Mouse (Mus musculus): ENCODE results near the gene Xpa. TPM values are rescaled to one million over a fixed set of nuclear protein-coding genes. Genes with fewer than 3 reads are reported as not detected.
A peak's percentile ranks its signal among the peaks of the same experiment; 100 is the strongest.
"Not testable (repeated sequence)": the region's sequence is repeated elsewhere in the genome, so short reads cannot be mapped to it uniquely, and the experiment has no call there.

The Xpa gene
- polyA plus RNA-seq, 1 experiment from 2014 or later = 21.0 TPM

- Histone ChIP-seq H3K4me1 (ENCODE audit: control insufficient read depth, insufficient read depth, low read length) (peaks cover 13% of the 10 kb centered on the region), H3K4me2 (ENCODE audit: low read depth, low read length) (peak overlapping the region; percentile 88), H3K4me3 (ENCODE audit: low read depth, low read length) (peak overlapping the region; percentile 80), H3K27ac (replicated peaks; ENCODE audit: low read depth, low read length) (no peak overlapping the region), H3K9me3 (ENCODE audit: control insufficient read depth, low read length) (no peaks in the 10 kb centered on the region), H3K36me3 (ENCODE audit: control insufficient read depth, insufficient read depth, low read length) (no peaks in the 10 kb centered on the region), H3K27me3 (replicated peaks; ENCODE audit: control insufficient read depth, insufficient read depth, low read length) (peaks cover 3% of the 10 kb centered on the region; the same call in 1 of the 2 replicates), H3K9ac (ENCODE audit: low read depth, low read length) (peak overlapping the region; percentile 46; the same call in 1 of the 2 replicates)
- peak; percentile 15; the same call in 1 of the 2 replicates for ATAC-seq (ENCODE audit: low read depth)
- DNase-seq (ENCODE audit: low spot score) = no peak
- 37% methylated on average over 6 of the region's 6 CpGs for WGBS
These were observed 402 bp upstream of the Xpa start for GRCm38 (mm10) chr4:46196513-46196912.

- H3K4me1 ChIP-seq (ENCODE audit: control insufficient read depth, insufficient read depth, low read length) = peaks cover 13% of the 10 kb centered on the region
- H3K9me3 ChIP-seq (ENCODE audit: control insufficient read depth, low read length); ATAC-seq (ENCODE audit: low read depth); H3K27ac ChIP-seq (replicated peaks; ENCODE audit: low read depth, low read length); H3K4me2 ChIP-seq (ENCODE audit: low read depth, low read length); DNase-seq (ENCODE audit: low spot score); H3K27me3 ChIP-seq (replicated peaks; ENCODE audit: control insufficient read depth, insufficient read depth, low read length); H3K4me3 ChIP-seq (ENCODE audit: low read depth, low read length); H3K9ac ChIP-seq (ENCODE audit: low read depth, low read length): not testable (repeated sequence)
- peaks cover 35% of the 10 kb centered on the region for H3K36me3 ChIP-seq (ENCODE audit: control insufficient read depth, insufficient read depth, low read length)
These were observed 4.1 kb downstream of the Xpa start for GRCm38 (mm10) chr4:46192011-46192410.

- Histone ChIP-seq H3K9me3 (ENCODE audit: control insufficient read depth, low read length) (no peaks in the 10 kb centered on the region), H3K36me3 (ENCODE audit: control insufficient read depth, insufficient read depth, low read length) (peaks cover 78% of the 10 kb centered on the region), H3K4me2 (ENCODE audit: low read depth, low read length) (no peak overlapping the region), H3K9ac (ENCODE audit: low read depth, low read length) (no peak overlapping the region), H3K4me1 (ENCODE audit: control insufficient read depth, insufficient read depth, low read length) (no peaks in the 10 kb centered on the region), H3K4me3 (ENCODE audit: low read depth, low read length) (no peak overlapping the region), H3K27ac (replicated peaks; ENCODE audit: low read depth, low read length) (no peak overlapping the region), H3K27me3 (replicated peaks; ENCODE audit: control insufficient read depth, insufficient read depth, low read length) (no peaks in the 10 kb centered on the region)
- DNase-seq (ENCODE audit: low spot score) (no peak), ATAC-seq (ENCODE audit: low read depth) (no peak)
- WGBS = 65% methylated on average over 3 of the region's 3 CpGs
These were observed 9.6 kb downstream of the Xpa start for GRCm38 (mm10) chr4:46186466-46186865.

GRCm38 (mm10) chr4:46185890-46186289, 10.2 kb downstream of the Xpa start:
- peaks cover 79% of the 10 kb centered on the region for H3K36me3 ChIP-seq (ENCODE audit: control insufficient read depth, insufficient read depth, low read length)
- DNase-seq (ENCODE audit: low spot score) (no peak), ATAC-seq (ENCODE audit: low read depth) (no peak)
- 82% methylated on average over 9 of the region's 9 CpGs for WGBS
- H3K27ac ChIP-seq (replicated peaks; ENCODE audit: low read depth, low read length) = no peak overlapping the region
- H3K4me3 ChIP-seq (ENCODE audit: low read depth, low read length) = no peak overlapping the region
- H3K4me2 ChIP-seq (ENCODE audit: low read depth, low read length) = no peak overlapping the region
- no peaks in the 10 kb centered on the region for H3K27me3 ChIP-seq (replicated peaks; ENCODE audit: control insufficient read depth, insufficient read depth, low read length)
- H3K9ac ChIP-seq (ENCODE audit: low read depth, low read length) = no peak overlapping the region
- no peaks in the 10 kb centered on the region for H3K9me3 ChIP-seq (ENCODE audit: control insufficient read depth, low read length)
- no peaks in the 10 kb centered on the region for H3K4me1 ChIP-seq (ENCODE audit: control insufficient read depth, insufficient read depth, low read length)

GRCm38 (mm10) chr4:46185423-46185822, 10.7 kb downstream of the Xpa start:
- H3K9me3 ChIP-seq (ENCODE audit: control insufficient read depth, low read length) = no peaks in the 10 kb centered on the region
- H3K27me3 ChIP-seq (replicated peaks; ENCODE audit: control insufficient read depth, insufficient read depth, low read length) = no peaks in the 10 kb centered on the region
- ATAC-seq (ENCODE audit: low read depth) = 0 out of 2 replicates have a peak, but pooled peaks have one; percentile 41
- peaks cover 77% of the 10 kb centered on the region for H3K36me3 ChIP-seq (ENCODE audit: control insufficient read depth, insufficient read depth, low read length)
- H3K9ac ChIP-seq (ENCODE audit: low read depth, low read length) = no peak overlapping the region
- DNase-seq (ENCODE audit: low spot score) = peak; percentile 30
- H3K27ac ChIP-seq (replicated peaks; ENCODE audit: low read depth, low read length) = no peak overlapping the region
- H3K4me3 ChIP-seq (ENCODE audit: low read depth, low read length) = no peak overlapping the region
- no peak overlapping the region for H3K4me2 ChIP-seq (ENCODE audit: low read depth, low read length)
- 63% methylated on average over 8 of the region's 8 CpGs for WGBS
- H3K4me1 ChIP-seq (ENCODE audit: control insufficient read depth, insufficient read depth, low read length) = no peaks in the 10 kb centered on the region

GRCm38 (mm10) chr4:46182181-46182580, 13.9 kb downstream of the Xpa start:
- Histone ChIP-seq H3K36me3 (ENCODE audit: control insufficient read depth, insufficient read depth, low read length) (peaks cover 77% of the 10 kb centered on the region), H3K27ac (replicated peaks; ENCODE audit: low read depth, low read length) (no peak overlapping the region), H3K27me3 (replicated peaks; ENCODE audit: control insufficient read depth, insufficient read depth, low read length) (no peaks in the 10 kb centered on the region), H3K9ac (ENCODE audit: low read depth, low read length) (no peak overlapping the region), H3K4me2 (ENCODE audit: low read depth, low read length) (no peak overlapping the region), H3K9me3 (ENCODE audit: control insufficient read depth, low read length) (no peaks in the 10 kb centered on the region), H3K4me1 (ENCODE audit: control insufficient read depth, insufficient read depth, low read length) (no peaks in the 10 kb centered on the region), H3K4me3 (ENCODE audit: low read depth, low read length) (no peak overlapping the region)
- no peak for DNase-seq (ENCODE audit: low spot score)
- WGBS = 78% methylated on average over 7 of the region's 7 CpGs
- no peak for ATAC-seq (ENCODE audit: low read depth)

GRCm38 (mm10) chr4:46181168-46181567, 14.9 kb downstream of the Xpa start:
- WGBS = 20% methylated on average over 6 of the region's 6 CpGs
- Histone ChIP-seq H3K27ac (replicated peaks; ENCODE audit: low read depth, low read length) (no peak overlapping the region), H3K4me1 (ENCODE audit: control insufficient read depth, insufficient read depth, low read length) (no peaks in the 10 kb centered on the region), H3K9me3 (ENCODE audit: control insufficient read depth, low read length) (no peaks in the 10 kb centered on the region), H3K27me3 (replicated peaks; ENCODE audit: control insufficient read depth, insufficient read depth, low read length) (no peaks in the 10 kb centered on the region), H3K9ac (ENCODE audit: low read depth, low read length) (no peak overlapping the region), H3K4me2 (ENCODE audit: low read depth, low read length) (no peak overlapping the region), H3K4me3 (ENCODE audit: low read depth, low read length) (no peak overlapping the region), H3K36me3 (ENCODE audit: control insufficient read depth, insufficient read depth, low read length) (peaks cover 83% of the 10 kb centered on the region)
- DNase-seq (ENCODE audit: low spot score) (no peak), ATAC-seq (ENCODE audit: low read depth) (no peak)

GRCm38 (mm10) chr4:46177496-46177895, 18.6 kb downstream of the Xpa start:
- no peak overlapping the region for H3K27ac ChIP-seq (replicated peaks; ENCODE audit: low read depth, low read length)
- no peaks in the 10 kb centered on the region for H3K4me1 ChIP-seq (ENCODE audit: control insufficient read depth, insufficient read depth, low read length)
- H3K9ac ChIP-seq (ENCODE audit: low read depth, low read length) = no peak overlapping the region
- DNase-seq (ENCODE audit: low spot score) (no peak), ATAC-seq (ENCODE audit: low read depth) (no peak)
- WGBS = 82% methylated on average over 7 of the region's 7 CpGs
- no peaks in the 10 kb centered on the region for H3K27me3 ChIP-seq (replicated peaks; ENCODE audit: control insufficient read depth, insufficient read depth, low read length)
- no peaks in the 10 kb centered on the region for H3K9me3 ChIP-seq (ENCODE audit: control insufficient read depth, low read length)
- H3K4me2 ChIP-seq (ENCODE audit: low read depth, low read length) = no peak overlapping the region
- H3K4me3 ChIP-seq (ENCODE audit: low read depth, low read length) = no peak overlapping the region
- H3K36me3 ChIP-seq (ENCODE audit: control insufficient read depth, insufficient read depth, low read length) = peaks cover 82% of the 10 kb centered on the region

- Histone ChIP-seq H3K36me3 (ENCODE audit: control insufficient read depth, insufficient read depth, low read length) (peaks cover 82% of the 10 kb centered on the region), H3K4me3 (ENCODE audit: low read depth, low read length) (no peak overlapping the region), H3K9ac (ENCODE audit: low read depth, low read length) (no peak overlapping the region), H3K27me3 (replicated peaks; ENCODE audit: control insufficient read depth, insufficient read depth, low read length) (no peaks in the 10 kb centered on the region), H3K27ac (replicated peaks; ENCODE audit: low read depth, low read length) (no peak overlapping the region), H3K4me2 (ENCODE audit: low read depth, low read length) (no peak overlapping the region), H3K9me3 (ENCODE audit: control insufficient read depth, low read length) (no peaks in the 10 kb centered on the region), H3K4me1 (ENCODE audit: control insufficient read depth, insufficient read depth, low read length) (no peaks in the 10 kb centered on the region)
- no peak for DNase-seq (ENCODE audit: low spot score)
- no peak for ATAC-seq (ENCODE audit: low read depth)
- WGBS = 65% methylated on average over 5 of the region's 5 CpGs
These were observed 19.1 kb downstream of the Xpa start for GRCm38 (mm10) chr4:46177018-46177417.

Data from embryonic facial prominence, embryonic 14.5 days (tissue).